ENCODE assay signal across 23 mouse cellular contexts in genomic region chr10:116329086-116329485, GRCm38 (mm10). TPM values are rescaled to one million over a fixed set of nuclear protein-coding genes. Genes with fewer than 3 reads are reported as not detected.
"Had no signal": no experiment of that assay in that cellular context is flagged by ENCODE, and none has a peak within 500 bp of the region (broad histone marks: within the 10 kb centered on the region; RNA-seq: fewer than 3 reads in every experiment).

No protein-coding gene starts in this region.

- ATAC-seq: liver, postnatal 0 days; lung, postnatal 0 days; midbrain, embryonic 15.5 days had no signal

- DNase-seq: kidney, adult 11 months; kidney, adult 8-10 months; kidney, postnatal 25 days; layer of hippocampus, adult 9-11 months; left cerebral cortex, postnatal 4 days; liver, postnatal 0 days; lung, embryonic 14.5 days; thymus, adult 2 months; thymus, postnatal 14 days; thymus, postnatal 4 days had no signal

- H3K4me2 ChIP-seq: limb, embryonic 12.5 days; limb, embryonic 15.5 days; liver, embryonic 11.5 days; lung, embryonic 14.5 days; midbrain, embryonic 12.5 days; midbrain, embryonic 15.5 days; neural tube, embryonic 12.5 days; neural tube, embryonic 15.5 days had no signal

- H3K4me3 ChIP-seq: layer of hippocampus, adult 2 months; left cerebral cortex, adult 2 months; limb, embryonic 12.5 days; limb, embryonic 15.5 days; midbrain, embryonic 12.5 days; midbrain, embryonic 15.5 days; neural tube, embryonic 12.5 days; neural tube, embryonic 15.5 days had no signal

- H3K4me1 ChIP-seq: midbrain, embryonic 12.5 days; neural tube, embryonic 12.5 days had no signal

- H3K27me3 ChIP-seq: limb, embryonic 12.5 days; limb, embryonic 15.5 days; midbrain, embryonic 12.5 days; midbrain, embryonic 15.5 days; neural tube, embryonic 12.5 days; neural tube, embryonic 15.5 days had no signal

- H3K9ac ChIP-seq: limb, embryonic 12.5 days; limb, embryonic 15.5 days; liver, embryonic 14.5 days; liver, postnatal 0 days; lung, embryonic 14.5 days; midbrain, embryonic 12.5 days; midbrain, embryonic 15.5 days; neural tube, embryonic 12.5 days; neural tube, embryonic 15.5 days had no signal

- H3K9me3 ChIP-seq: limb, embryonic 12.5 days; limb, embryonic 15.5 days; midbrain, embryonic 12.5 days; midbrain, embryonic 15.5 days; neural tube, embryonic 12.5 days; neural tube, embryonic 15.5 days had no signal

- H3K27ac ChIP-seq: layer of hippocampus, adult 2 months; left cerebral cortex, adult 2 months; limb, embryonic 12.5 days; limb, embryonic 15.5 days; liver, embryonic 14.5 days; macrophage; midbrain, embryonic 12.5 days; midbrain, embryonic 15.5 days; neural tube, embryonic 12.5 days; neural tube, embryonic 15.5 days had no signal

- H3K36me3 ChIP-seq: limb, embryonic 12.5 days; limb, embryonic 15.5 days; midbrain, embryonic 12.5 days; midbrain, embryonic 15.5 days; neural tube, embryonic 12.5 days; neural tube, embryonic 15.5 days had no signal

RNA-seq across cellular contexts. Expression of gene Ptprb, which starts 53.8 kb away (rescaled TPM):
- total RNA-seq: megakaryocyte, adult 5-6 weeks had no signal
- polyA plus RNA-seq: macrophage had no signal
